Mouse (Mus musculus) brain, embryonic 14.5 days (tissue): Measurements from ENCODE around the gene Pi4kb.

Source experiments
- CTCF ChIP-seq: fragments of 200-500 bp; IDR thresholded peaks from 2 replicates; pipeline ENCODE4 v1.5.1; 2012; ENCODE audit warnings: inconsistent platforms, mild to moderate bottlenecking, moderate library complexity, borderline replicate concordance; ENCODE audit not compliant: insufficient read depth, insufficient read length; ENCODE audit errors: extremely low read depth
- POLR2A ChIP-seq: fragments of 200-500 bp; IDR thresholded peaks from 2 replicates; pipeline ENCODE4 v1.6.1; 2012; ENCODE audit warnings: mild to moderate bottlenecking, inconsistent platforms, borderline replicate concordance; ENCODE audit not compliant: poor library complexity, insufficient read depth, insufficient read length, severe bottlenecking; ENCODE audit errors: extremely low read depth

DNA sequence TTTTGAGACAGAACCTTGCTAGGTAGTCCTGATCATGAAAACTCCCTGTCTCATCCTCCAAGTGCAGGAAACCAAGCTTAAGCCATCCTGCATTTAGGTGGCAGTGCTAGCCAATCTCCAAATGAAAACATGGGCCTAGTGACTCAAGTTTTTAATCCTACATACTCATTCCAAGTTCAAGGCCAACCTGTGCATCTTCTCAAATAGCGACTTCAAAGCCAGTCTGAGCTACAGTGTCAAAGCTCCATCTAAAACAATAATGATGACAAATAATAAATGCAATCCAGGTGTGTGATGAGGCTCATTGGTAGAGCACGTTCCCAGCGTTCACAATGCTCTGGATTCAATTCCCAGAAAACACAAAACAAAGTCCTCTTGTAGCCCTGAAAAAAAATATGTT is 67.1 kb downstream of the Pi4kb start:
- TF ChIP-seq CTCF, result no peak
- TF ChIP-seq POLR2A, result no peak
